Mouse (Mus musculus) monocyte, adult 5-6 weeks (primary cell): ENCODE results near the gene Atp5d. TPM values are rescaled to one million over a fixed set of nuclear protein-coding genes. Genes with fewer than 3 reads are reported as not detected.
A peak's percentile ranks its signal among the peaks of the same experiment; 100 is the strongest.

Experiments used
- ATAC-seq: fragments of 153-309, 156-312 bp; replicated peaks from 2 replicates; pipeline ENCODE4 v1.8.0; 2017; ENCODE audit warnings: mild to moderate bottlenecking; ENCODE audit not compliant: low TSS enrichment, insufficient number of reproducible peaks, severe bottlenecking, poor library complexity, low FRiP score
- total RNA-seq: library from RNA; stranded (forward); fragments of 200-1000, 200-491, 200-594 nt; gene quantifications from 3 replicates; pipeline ENCODE4 v1.2.3, GENCODE M21; 2017

The Atp5d gene
- total RNA-seq, 1 experiment from 2014 or later, result 29.5 TPM

- ATAC-seq, result no peak
Observed at GRCm38 (mm10) chr10:80115944-80116335, 22.5 kb upstream of the Atp5d start.

GRCm38 (mm10) chr10:80116563-80116926, 21.9 kb upstream of the Atp5d start:
- ATAC-seq, result no peak

- ATAC-seq, result no peak
Observed at GRCm38 (mm10) chr10:80116927-80117691, 21.3 kb upstream of the Atp5d start.

GRCm38 (mm10) chr10:80117736-80118135, 20.7 kb upstream of the Atp5d start:
- ATAC-seq, result no peak

GRCm38 (mm10) chr10:80118552-80118951, 19.9 kb upstream of the Atp5d start:
- no peak for ATAC-seq

- ATAC-seq, result no peak
Observed at GRCm38 (mm10) chr10:80120146-80120545, 18.3 kb upstream of the Atp5d start.

GRCm38 (mm10) chr10:80121639-80122038, 16.8 kb upstream of the Atp5d start:
- ATAC-seq, result no peak

- ATAC-seq, result no peak
Observed at GRCm38 (mm10) chr10:80123932-80124562, 14.4 kb upstream of the Atp5d start.

GRCm38 (mm10) chr10:80127920-80128319, 10.5 kb upstream of the Atp5d start:
- no peak for ATAC-seq

GRCm38 (mm10) chr10:80129846-80130245, 8.6 kb upstream of the Atp5d start:
- ATAC-seq, result no peak

GRCm38 (mm10) chr10:80130403-80131031, 7.9 kb upstream of the Atp5d start:
- no peak for ATAC-seq

GRCm38 (mm10) chr10:80131316-80131951, 7.0 kb upstream of the Atp5d start:
- ATAC-seq, result no peak

GRCm38 (mm10) chr10:80131952-80132350, 6.5 kb upstream of the Atp5d start:
- ATAC-seq, result no peak

GRCm38 (mm10) chr10:80133226-80133849, 5.1 kb upstream of the Atp5d start:
- peak; percentile 42 for ATAC-seq

- ATAC-seq, result no peak
Observed at GRCm38 (mm10) chr10:80134421-80134820, 4.0 kb upstream of the Atp5d start.

GRCm38 (mm10) chr10:80135161-80135560, 3.3 kb upstream of the Atp5d start:
- ATAC-seq, result no peak

GRCm38 (mm10) chr10:80135641-80136040, 2.8 kb upstream of the Atp5d start:
- ATAC-seq, result no peak

GRCm38 (mm10) chr10:80136179-80136951, 2.1 kb upstream of the Atp5d start:
- no peak for ATAC-seq
